Mouse (Mus musculus): ENCODE measurements around the gene Metrn.

DNA sequence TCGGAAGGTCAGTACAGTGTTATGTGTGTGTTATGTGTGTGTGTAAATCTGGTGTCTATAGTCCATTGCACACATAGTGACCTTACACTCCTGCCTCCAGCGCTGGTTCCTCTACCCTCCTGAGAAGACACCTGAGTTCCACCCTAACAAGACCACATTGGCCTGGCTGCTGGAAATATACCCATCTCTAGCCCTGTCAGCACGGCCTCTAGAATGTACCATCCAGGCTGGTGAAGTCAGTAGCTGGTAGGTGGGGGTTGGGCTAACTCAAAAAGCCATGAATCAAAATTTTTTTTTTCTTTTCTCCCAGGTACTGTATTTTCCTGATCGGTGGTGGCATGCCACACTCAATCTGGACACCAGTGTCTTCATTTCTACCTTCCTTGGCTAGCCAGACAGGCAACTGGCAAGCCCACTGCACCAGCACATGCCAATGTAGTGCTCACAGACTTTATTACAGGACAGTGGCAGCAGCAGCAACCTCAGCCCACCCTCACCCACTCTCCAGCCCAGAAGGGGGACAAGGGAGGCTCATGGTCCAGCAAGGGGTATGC, 33.3 kb upstream of the Metrn start:
- no peak for TF ChIP-seq CTCF (conservative IDR thresholded peaks at IDR 0.05; ENCODE audit: low read length)
- no peak for TF ChIP-seq POU5F1 (IDR thresholded peaks at IDR 0.05; ENCODE audit: borderline replicate concordance, low read length)
- TF ChIP-seq NANOG (IDR thresholded peaks at IDR 0.05; ENCODE audit: borderline replicate concordance, low read length): no peak

Measured in E14TG2a.4 (cell line).